Mouse (Mus musculus) small intestine, adult 2 months (tissue): Measurements from ENCODE around the gene Pcdh15.

Source experiments
- CTCF ChIP-seq: fragments of 200-500 bp; IDR thresholded peaks from 2 replicates; pipeline ENCODE4 v1.5.1; 2012; ENCODE audit warnings: low read depth, mild to moderate bottlenecking, control low read depth, inconsistent platforms, low read length, moderate library complexity, mixed read lengths; ENCODE audit not compliant: insufficient replicate concordance, insufficient read length; ENCODE audit errors: extremely low read depth
- POLR2A ChIP-seq: fragments of 200-500 bp; IDR thresholded peaks from 2 replicates; pipeline ENCODE4 v1.6.1; 2012; ENCODE audit warnings: low read depth, mild to moderate bottlenecking, control low read depth, inconsistent platforms, low read length, moderate library complexity

- TF ChIP-seq POLR2A (no peak), CTCF (no peak)
These were observed 1236.3 kb downstream of the Pcdh15 start for GRCm38 (mm10) chr10:74335412-74335811.
